Mouse (Mus musculus) spleen, adult 2 months (tissue): Measurements from ENCODE around the gene 9930104L06Rik.

Experiments used
- CTCF ChIP-seq: fragments of 200-500 bp; IDR thresholded peaks from 2 replicates; pipeline ENCODE4 v1.5.1; 2011; ENCODE audit warnings: mild to moderate bottlenecking, inconsistent platforms; ENCODE audit not compliant: insufficient read depth, insufficient read length, insufficient replicate concordance; ENCODE audit errors: extremely low read depth
- POLR2A ChIP-seq: fragments of 200-500 bp; IDR thresholded peaks from 2 replicates; pipeline ENCODE4 v1.6.1; 2011; ENCODE audit warnings: low read depth, low read length, inconsistent platforms

GRCm38 (mm10) chr4:124953546-124953945 lies 16.7 kb downstream of the 9930104L06Rik start:
- TF ChIP-seq CTCF (no peak), POLR2A (no peak)
